Mouse (Mus musculus) forebrain, embryonic 11.5 days (tissue): Measurements from ENCODE around the gene Rrp15. TPM values are rescaled to one million over a fixed set of nuclear protein-coding genes. Genes with fewer than 3 reads are reported as not detected.

ENCODE experiments used
- ATAC-seq: fragments of 200-750 bp; cut with Nextera tagmentation; replicated peaks from 2 replicates; pipeline ENCODE4 v1.8.0; 2017; ENCODE audit warnings: moderate TSS enrichment; ENCODE audit not compliant: low FRiP score
- DNase-seq: peaks from one replicate; pipeline ENCODE4 v3.0.0-alpha.2; 2017; ENCODE audit warnings: low spot score
- H3K27ac ChIP-seq: fragments of 300-500 bp; sonication (generic); 2 replicates; pipeline ENCODE4 v1.5.1; 2014; ENCODE audit warnings: low read depth, low read length
- H3K27me3 ChIP-seq: fragments of 300-500 bp; sonication (generic); 2 replicates; pipeline ENCODE4 v1.6.1; 2014; ENCODE audit warnings: mild to moderate bottlenecking, low read length, mixed read lengths; ENCODE audit not compliant: control insufficient read depth, insufficient read depth
- H3K36me3 ChIP-seq: fragments of 300-500 bp; sonication (generic); 2 replicates; pipeline ENCODE4 v1.6.1; 2014; ENCODE audit warnings: mild to moderate bottlenecking, low read length, moderate library complexity, mixed read lengths; ENCODE audit not compliant: control insufficient read depth, insufficient read depth
- H3K4me1 ChIP-seq: fragments of 300-500 bp; sonication (generic); replicated peaks from 2 replicates; pipeline ENCODE4 v1.6.1; 2014; ENCODE audit warnings: low read length, mixed read lengths; ENCODE audit not compliant: control insufficient read depth, insufficient read depth
- H3K4me2 ChIP-seq: fragments of 300-500 bp; sonication (generic); 2 replicates; pipeline ENCODE4 v1.6.1; 2014; ENCODE audit warnings: low read depth, mild to moderate bottlenecking, low read length, moderate library complexity, mixed read lengths; ENCODE audit not compliant: severe bottlenecking
- H3K4me3 ChIP-seq: fragments of 300-500 bp; sonication (generic); 2 replicates; pipeline ENCODE4 v1.5.1; 2014; ENCODE audit warnings: low read depth, low read length
- H3K9ac ChIP-seq: fragments of 300-500 bp; sonication (generic); 2 replicates; pipeline ENCODE4 v1.6.1; 2014; ENCODE audit warnings: low read length
- H3K9me3 ChIP-seq: fragments of 300-500 bp; sonication (generic); 2 replicates; pipeline ENCODE4 v1.6.1; 2016; ENCODE audit warnings: low read length, mixed read lengths; ENCODE audit not compliant: control insufficient read depth
- WGBS: fragments of 180-500 bp; shearing (Covaris S2); extraction: QIAGEN DNeasy Blood & Tissue Kit; methylation state at CpG from one replicate; pipeline ENCODE4 v1.1.7; 2014; 5-methylcytosine and 5-hydroxymethylcytosine counted together
- polyA plus RNA-seq: library from polyadenylated mRNA; unstranded; fragments of >200 nt; fragmentation: Nextera tagmentation; extraction: Ambion mirVana; gene quantifications from 2 replicates; pipeline ENCODE4 v1.2.1, GENCODE M21; 2014

Gene Rrp15
- polyA plus RNA-seq, 1 experiment from 2014 or later: 69.4 TPM

DNA sequence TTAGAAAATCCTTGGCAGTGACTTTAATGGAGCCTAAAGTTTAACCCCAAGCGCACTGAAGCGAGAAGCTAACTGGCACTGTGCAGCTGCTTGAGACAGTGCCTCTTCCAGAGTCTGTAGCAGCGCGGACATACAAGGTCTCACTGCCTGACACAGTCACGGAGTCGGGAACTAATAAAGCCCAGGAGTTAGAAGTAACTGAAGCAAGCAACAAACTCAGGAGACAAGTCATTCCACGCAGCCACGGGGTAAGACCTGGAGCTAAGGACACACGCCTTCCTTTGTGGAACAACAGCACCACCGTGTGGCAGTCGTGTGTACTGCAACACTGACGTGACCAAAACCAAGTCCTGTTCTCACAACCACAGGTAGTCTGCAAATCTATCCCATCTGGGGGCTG lies 27.3 kb downstream of the Rrp15 start:
- H3K4me1 ChIP-seq: no peaks in the 10 kb centered on the region
- H3K36me3 ChIP-seq: no peaks in the 10 kb centered on the region
- no peak overlapping the region for H3K27ac ChIP-seq
- H3K9me3 ChIP-seq: no peaks in the 10 kb centered on the region
- H3K9ac ChIP-seq: no peak overlapping the region
- peak; percentile 91 for DNase-seq
- H3K27me3 ChIP-seq: no peaks in the 10 kb centered on the region
- WGBS: 40% methylated on average over 12 of the region's 12 CpGs
- ATAC-seq: peak; percentile 67
- H3K4me3 ChIP-seq: no peak overlapping the region
- no peak overlapping the region for H3K4me2 ChIP-seq

DNA sequence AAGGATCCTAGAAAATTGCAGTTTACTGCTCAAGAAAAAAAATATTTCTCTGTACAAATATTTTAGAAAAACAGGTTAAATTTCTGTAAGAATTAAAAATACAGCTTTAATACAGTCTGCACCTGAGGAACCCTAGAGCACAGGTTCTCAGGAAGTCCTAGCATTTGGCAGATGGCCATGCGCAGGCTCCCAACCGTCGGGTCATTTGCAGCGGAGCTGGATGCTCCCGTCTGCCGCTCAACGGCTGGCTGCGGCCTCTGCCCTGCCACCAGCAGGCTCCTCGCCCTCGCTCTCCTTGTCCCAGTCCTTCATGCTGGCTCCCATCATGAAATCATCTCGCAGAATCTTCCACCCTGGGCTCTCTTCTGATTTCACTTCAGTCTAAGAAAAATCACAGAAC lies 28.0 kb downstream of the Rrp15 start:
- H3K4me2 ChIP-seq: no peak overlapping the region
- H3K36me3 ChIP-seq: no peaks in the 10 kb centered on the region
- no peak for DNase-seq
- ATAC-seq: no peak
- no peaks in the 10 kb centered on the region for H3K4me1 ChIP-seq
- no peaks in the 10 kb centered on the region for H3K27me3 ChIP-seq
- H3K27ac ChIP-seq: no peak overlapping the region
- 93% methylated on average over 11 of the region's 11 CpGs for WGBS
- no peak overlapping the region for H3K4me3 ChIP-seq
- H3K9me3 ChIP-seq: no peaks in the 10 kb centered on the region
- no peak overlapping the region for H3K9ac ChIP-seq

DNA sequence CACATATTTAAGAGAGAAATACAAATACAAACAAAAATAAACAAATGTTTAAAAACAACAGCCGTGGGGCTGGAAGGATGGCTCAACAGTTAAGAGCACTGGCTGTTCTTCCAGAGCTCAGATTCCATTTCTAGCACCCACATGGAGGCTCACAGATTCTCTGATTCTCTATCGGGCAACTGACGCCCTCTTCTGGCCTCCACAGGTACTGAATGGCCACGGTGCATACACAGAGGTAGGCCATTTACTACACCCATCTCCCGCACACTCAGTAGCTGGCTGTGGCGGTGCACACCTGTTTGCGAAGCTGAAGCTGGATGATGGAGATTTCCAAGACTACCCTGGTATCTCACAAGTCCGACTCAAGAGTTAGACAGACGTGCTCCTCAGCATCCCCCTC lies 29.4 kb downstream of the Rrp15 start:
- ATAC-seq (no peak), DNase-seq (no peak)
- H3K27ac ChIP-seq: no peak overlapping the region
- H3K9me3 ChIP-seq: no peaks in the 10 kb centered on the region
- no peaks in the 10 kb centered on the region for H3K36me3 ChIP-seq
- H3K9ac ChIP-seq: no peak overlapping the region
- no peak overlapping the region for H3K4me2 ChIP-seq
- 93% methylated on average over 9 of the region's 9 CpGs for WGBS
- H3K4me1 ChIP-seq: no peaks in the 10 kb centered on the region
- H3K27me3 ChIP-seq: no peaks in the 10 kb centered on the region
- no peak overlapping the region for H3K4me3 ChIP-seq

DNA sequence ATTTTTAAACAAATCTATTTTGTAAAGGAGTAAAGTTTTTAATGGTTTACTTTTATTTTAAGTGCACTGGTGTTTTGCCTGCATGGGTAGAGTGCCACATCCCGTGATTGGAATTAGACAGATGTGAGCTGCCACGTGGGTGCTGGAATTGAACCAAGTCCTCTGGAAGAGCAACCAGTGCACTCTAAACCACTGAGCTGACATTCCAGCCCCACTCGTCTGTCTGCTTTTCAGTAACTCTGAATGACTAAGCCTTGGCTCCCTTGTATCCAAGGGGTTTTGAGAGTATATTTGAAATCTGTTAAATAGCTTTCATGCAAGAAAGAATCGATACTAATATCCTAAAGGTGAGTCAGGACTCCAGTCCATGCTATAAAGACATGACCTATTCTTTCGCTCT lies 30.3 kb downstream of the Rrp15 start:
- WGBS: 92% methylated on average over 5 of the region's 5 CpGs
- DNase-seq: no peak
- ATAC-seq: no peak

DNA sequence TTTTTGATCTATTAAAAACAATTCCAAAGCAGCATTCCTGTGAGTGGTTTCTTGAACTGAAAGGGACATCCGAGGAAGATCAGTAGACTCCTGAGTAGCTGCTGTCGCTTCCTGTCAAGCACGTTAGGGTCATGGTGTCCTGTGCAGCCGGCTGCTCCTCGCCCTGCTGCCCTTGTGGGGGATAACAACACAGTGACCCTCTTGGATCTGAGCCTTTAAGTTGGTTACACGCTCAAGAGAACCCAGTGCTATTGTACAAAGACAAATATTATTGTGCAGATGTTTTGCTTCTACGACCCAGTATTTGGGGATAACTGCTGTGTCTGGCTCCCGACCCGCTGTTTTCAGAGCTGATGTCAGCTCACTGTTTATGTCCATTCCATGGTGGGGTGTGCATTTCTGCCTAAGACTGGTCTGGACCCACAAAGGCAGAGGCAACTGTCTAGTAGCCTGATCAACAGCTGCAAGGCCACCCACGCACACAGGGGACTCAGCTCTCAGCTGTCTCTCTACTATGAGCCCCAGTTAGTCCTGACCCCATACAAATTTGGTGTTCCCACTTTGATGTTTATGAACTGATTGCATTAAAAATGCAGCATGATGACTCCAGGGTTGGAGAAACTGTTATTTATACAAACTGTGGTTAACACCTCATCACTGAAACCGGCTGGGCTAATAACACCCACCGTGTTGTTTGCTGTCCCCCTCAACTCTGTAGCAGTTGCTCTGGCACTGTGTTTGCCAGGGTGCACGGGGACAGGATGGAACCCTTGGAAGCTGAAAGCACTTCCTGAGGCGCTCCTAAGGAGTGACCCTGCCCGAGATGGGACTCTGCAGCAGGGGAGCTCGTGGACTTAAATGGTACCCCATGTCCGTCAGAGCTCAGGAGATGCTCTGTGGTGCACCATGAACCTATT lies 33.9 kb downstream of the Rrp15 start:
- H3K4me2 ChIP-seq: no peak overlapping the region
- DNase-seq (no peak), ATAC-seq (no peak)
- H3K4me1 ChIP-seq: no peaks in the 10 kb centered on the region
- H3K36me3 ChIP-seq: no peaks in the 10 kb centered on the region
- H3K27ac ChIP-seq: no peak overlapping the region
- 89% methylated on average over 17 of the region's 17 CpGs for WGBS
- H3K9ac ChIP-seq: no peak overlapping the region
- no peaks in the 10 kb centered on the region for H3K9me3 ChIP-seq
- H3K27me3 ChIP-seq: no peaks in the 10 kb centered on the region
- no peak overlapping the region for H3K4me3 ChIP-seq

More for the DNA sequence above, 30.3 kb downstream of the Rrp15 start:
- H3K36me3 ChIP-seq: no peaks in the 10 kb centered on the region
- H3K27me3 ChIP-seq: no peaks in the 10 kb centered on the region
- no peaks in the 10 kb centered on the region for H3K4me1 ChIP-seq
- no peak overlapping the region for H3K4me2 ChIP-seq
- H3K9ac ChIP-seq: no peak overlapping the region
- H3K4me3 ChIP-seq: no peak overlapping the region
- no peak overlapping the region for H3K27ac ChIP-seq
- H3K9me3 ChIP-seq: no peaks in the 10 kb centered on the region

DNA sequence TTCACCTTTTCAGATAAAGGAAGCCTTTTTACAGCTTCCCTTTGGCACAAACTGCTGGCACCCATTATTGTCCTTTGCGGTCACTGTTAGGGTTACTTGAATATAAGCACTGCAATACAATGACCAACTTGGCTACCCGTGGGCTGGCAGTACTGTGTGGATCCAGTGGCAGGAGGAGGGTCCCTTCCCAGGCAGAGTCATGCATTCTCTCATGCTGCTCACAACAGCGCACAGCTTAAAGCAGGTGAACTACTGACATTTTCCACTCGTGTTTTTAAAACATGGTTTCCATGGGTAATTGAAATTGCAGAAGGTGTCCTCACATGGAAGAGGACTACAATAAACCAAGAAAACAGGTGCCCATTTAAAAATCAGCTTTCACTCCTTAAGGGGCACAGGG lies 34.9 kb downstream of the Rrp15 start:
- Histone ChIP-seq H3K36me3 (no peaks in the 10 kb centered on the region), H3K9me3 (no peaks in the 10 kb centered on the region), H3K27ac (no peak overlapping the region), H3K4me3 (no peak overlapping the region), H3K27me3 (no peaks in the 10 kb centered on the region), H3K9ac (no peak overlapping the region), H3K4me1 (no peaks in the 10 kb centered on the region), H3K4me2 (no peak overlapping the region)
- no peak for DNase-seq
- 84% methylated on average over 4 of the region's 4 CpGs for WGBS
- ATAC-seq: no peak

DNA sequence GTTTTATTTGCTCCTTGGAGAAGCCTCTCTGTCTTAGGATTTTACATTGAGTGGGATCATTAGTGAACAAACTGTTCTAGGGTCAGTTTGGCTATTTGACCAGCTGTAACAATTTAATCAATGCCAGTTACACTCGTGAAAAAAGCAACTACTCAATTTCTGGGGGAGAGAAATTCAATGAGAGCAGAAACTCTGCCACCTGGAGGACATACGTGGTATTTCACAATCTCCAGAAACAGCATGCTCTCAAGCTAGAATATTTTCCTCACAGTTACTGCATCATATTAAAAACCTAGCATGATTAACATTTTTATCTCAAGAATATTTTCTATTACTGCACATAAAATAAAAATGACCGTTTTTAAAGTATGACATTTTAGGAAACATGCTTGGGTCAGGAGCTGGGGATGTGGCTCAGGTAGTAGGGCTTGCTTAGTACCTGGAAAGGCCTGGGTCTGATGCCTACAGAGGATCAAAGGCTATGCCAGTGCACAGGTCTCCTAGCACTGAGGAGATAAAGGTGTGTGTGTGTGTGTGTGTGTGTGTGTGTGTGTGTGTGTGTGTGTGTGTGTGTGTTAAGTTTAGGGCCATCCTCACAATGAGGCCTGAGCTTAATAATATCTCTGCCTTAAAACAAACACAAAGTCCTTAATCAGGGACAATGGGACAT lies 36.2 kb downstream of the Rrp15 start:
- Histone ChIP-seq H3K4me1 (no peaks in the 10 kb centered on the region), H3K4me3 (no peak overlapping the region), H3K27ac (no peak overlapping the region), H3K27me3 (no peaks in the 10 kb centered on the region), H3K36me3 (no peaks in the 10 kb centered on the region), H3K4me2 (no peak overlapping the region), H3K9me3 (no peaks in the 10 kb centered on the region), H3K9ac (no peak overlapping the region)
- 6% methylated on average over 3 of the region's 3 CpGs for WGBS
- ATAC-seq: peak; percentile 57; the same call in 1 of the 2 replicates
- no peak for DNase-seq

DNA sequence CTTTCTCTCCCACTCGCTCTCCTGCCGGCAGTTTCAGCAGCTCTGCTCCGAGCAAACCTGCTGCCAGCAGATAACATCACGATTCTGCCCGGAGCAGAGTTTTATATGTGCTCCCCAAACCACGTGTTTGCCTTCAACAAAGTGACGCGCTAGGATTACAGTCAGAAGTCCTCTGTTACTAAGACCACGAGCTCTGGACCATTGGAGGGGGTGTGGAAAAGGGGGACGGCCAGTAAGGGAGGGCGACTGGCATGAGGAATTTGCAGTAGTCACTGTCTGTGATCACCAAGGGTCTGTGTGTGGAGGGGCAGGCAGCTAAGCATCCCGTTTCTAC lies 43.3 kb downstream of the Rrp15 start, which contains the start of gene Tgfb2:
Tgfb2 (minus strand) TSS at position 75 of the 334 bp plus-strand sequence.
- Histone ChIP-seq H3K36me3 (no peaks in the 10 kb centered on the region), H3K9ac (peak within 1 kb of the TSS; percentile 69), H3K27me3 (peaks cover 2% of the 10 kb centered on the region; the same call in 1 of the 2 replicates), H3K4me1 (no peaks in the 10 kb centered on the region), H3K4me3 (peak within 1 kb of the TSS; percentile 62), H3K9me3 (no peaks in the 10 kb centered on the region), H3K4me2 (peak within 1 kb of the TSS; percentile 90), H3K27ac (peak within 1 kb of the TSS; percentile 34; the same call in 1 of the 2 replicates)
- DNase-seq: peak; percentile 60
- 2% methylated on average over 12 of the region's 12 CpGs for WGBS
- ATAC-seq: peak; percentile 34
